Mouse (Mus musculus) kidney, postnatal 14 days (tissue): ENCODE measurements around the gene Ahcyl1.
"Not testable (repeated sequence)": the region's sequence is repeated elsewhere in the genome, so short reads cannot be mapped to it uniquely, and the experiment has no call there.

Source experiments
- DNase-seq: peaks from one replicate; pipeline ENCODE4 v3.0.0; 2022; ENCODE audit warnings: mixed read lengths

The Ahcyl1 gene

GRCm38 (mm10) chr3:107695948-107696881 is at the start of gene Ahcyl1:
Ahcyl1 (minus strand) TSS chr3:107696560.
- DNase-seq: peak; percentile 99

- DNase-seq: no peak
Measured at GRCm38 (mm10) chr3:107746026-107746425, 49.7 kb upstream of the Ahcyl1 start.

- peak; percentile 69 for DNase-seq
Measured at GRCm38 (mm10) chr3:107743650-107744049, 47.3 kb upstream of the Ahcyl1 start.

- peak; percentile 66 for DNase-seq
Measured at GRCm38 (mm10) chr3:107743107-107743506, 46.7 kb upstream of the Ahcyl1 start.

- DNase-seq: no peak
Measured at GRCm38 (mm10) chr3:107742071-107742710, 45.8 kb upstream of the Ahcyl1 start.

GRCm38 (mm10) chr3:107741387-107741786 is 45.0 kb upstream of the Ahcyl1 start:
- DNase-seq: no peak

GRCm38 (mm10) chr3:107740578-107741207 is 44.3 kb upstream of the Ahcyl1 start:
- DNase-seq: peak; percentile 88

- no peak for DNase-seq
Measured at GRCm38 (mm10) chr3:107739966-107740365, 43.6 kb upstream of the Ahcyl1 start.

- DNase-seq: no peak
Measured at GRCm38 (mm10) chr3:107739456-107739855, 43.1 kb upstream of the Ahcyl1 start.

- no peak for DNase-seq
Measured at GRCm38 (mm10) chr3:107738620-107739019, 42.3 kb upstream of the Ahcyl1 start.

GRCm38 (mm10) chr3:107737609-107738190 is 41.3 kb upstream of the Ahcyl1 start:
- no peak for DNase-seq

- not testable (repeated sequence) for DNase-seq
Measured at GRCm38 (mm10) chr3:107735620-107736019, 39.3 kb upstream of the Ahcyl1 start.

GRCm38 (mm10) chr3:107733329-107733728 is 37.0 kb upstream of the Ahcyl1 start:
- no peak for DNase-seq

- DNase-seq: no peak
Measured at GRCm38 (mm10) chr3:107730236-107730635, 33.9 kb upstream of the Ahcyl1 start.

- DNase-seq: no peak
Measured at GRCm38 (mm10) chr3:107728509-107728908, 32.1 kb upstream of the Ahcyl1 start.

GRCm38 (mm10) chr3:107715971-107716370 is 19.6 kb upstream of the Ahcyl1 start:
- DNase-seq: no peak

- DNase-seq: no peak
Measured at GRCm38 (mm10) chr3:107714276-107714933, 18.0 kb upstream of the Ahcyl1 start.

- DNase-seq: no peak
Measured at GRCm38 (mm10) chr3:107712081-107712480, 15.7 kb upstream of the Ahcyl1 start.

GRCm38 (mm10) chr3:107709156-107709555 is 12.8 kb upstream of the Ahcyl1 start:
- no peak for DNase-seq

- no peak for DNase-seq
Measured at GRCm38 (mm10) chr3:107707239-107707638, 10.9 kb upstream of the Ahcyl1 start.

- DNase-seq: no peak
Measured at GRCm38 (mm10) chr3:107706164-107706563, 9.8 kb upstream of the Ahcyl1 start.

GRCm38 (mm10) chr3:107704371-107704705 is 8.0 kb upstream of the Ahcyl1 start:
- DNase-seq: no peak
